Mouse (Mus musculus): ENCODE data around the gene Atp13a3. TPM values are rescaled to one million over a fixed set of nuclear protein-coding genes. Genes with fewer than 3 reads are reported as not detected.

Atp13a3 gene
- polyA plus RNA-seq, 1 experiment: 30.5 TPM

GRCm38 (mm10) chr16:30435393-30435792, 29.6 kb upstream of the Atp13a3 start:
- no peak overlapping the region for H3ac ChIP-seq (ENCODE audit: control insufficient read depth, insufficient read length, low read depth)
- TF ChIP-seq CTCF (IDR thresholded peaks at IDR 0.05; ENCODE audit: control insufficient read depth, insufficient read depth, insufficient read length) (no peak), MYOG (IDR thresholded peaks at IDR 0.05; ENCODE audit: control insufficient read depth, extremely low read depth, insufficient read length) (no peak), MAX (IDR thresholded peaks at IDR 0.05) (no peak), CEBPB (IDR thresholded peaks at IDR 0.05; ENCODE audit: low read depth) (no peak), MYOD1 (IDR thresholded peaks at IDR 0.05; ENCODE audit: control insufficient read depth, insufficient read length, low read depth) (no peak), FOSL1 (IDR thresholded peaks at IDR 0.05; ENCODE audit: insufficient read depth, low read length, poor library complexity, severe bottlenecking) (no peak), USF1 (IDR thresholded peaks at IDR 0.05; ENCODE audit: low read depth) (no peak)
- no peaks in the 10 kb centered on the region for H3K27me3 ChIP-seq (ENCODE audit: control insufficient read depth, insufficient read depth, insufficient read length)
- H3K4me3 ChIP-seq (ENCODE audit: insufficient read depth, poor library complexity, severe bottlenecking): no peak overlapping the region
- no peaks in the 10 kb centered on the region for H3K79me3 ChIP-seq (ENCODE audit: low read depth)
- no peaks in the 10 kb centered on the region for H3K79me2 ChIP-seq (ENCODE audit: control insufficient read depth, insufficient read depth)
- H3K36me3 ChIP-seq (ENCODE audit: control insufficient read depth, insufficient read depth): no peaks in the 10 kb centered on the region

- TF ChIP-seq CEBPB (IDR thresholded peaks at IDR 0.05; ENCODE audit: low read depth) (no peak), USF1 (IDR thresholded peaks at IDR 0.05; ENCODE audit: low read depth) (no peak), MYOG (IDR thresholded peaks at IDR 0.05; ENCODE audit: control insufficient read depth, extremely low read depth, insufficient read length) (no peak), FOSL1 (IDR thresholded peaks at IDR 0.05; ENCODE audit: insufficient read depth, low read length, poor library complexity, severe bottlenecking) (no peak), MYOD1 (IDR thresholded peaks at IDR 0.05; ENCODE audit: control insufficient read depth, insufficient read length, low read depth) (no peak)
- H3K4me3 ChIP-seq (ENCODE audit: insufficient read depth, poor library complexity, severe bottlenecking): no peak overlapping the region
- no peak overlapping the region for H3ac ChIP-seq (ENCODE audit: control insufficient read depth, insufficient read length, low read depth)
- no peaks in the 10 kb centered on the region for H3K79me2 ChIP-seq (ENCODE audit: control insufficient read depth, insufficient read depth)
- H3K27me3 ChIP-seq (ENCODE audit: control insufficient read depth, insufficient read depth, insufficient read length): no peaks in the 10 kb centered on the region
- no peaks in the 10 kb centered on the region for H3K36me3 ChIP-seq (ENCODE audit: control insufficient read depth, insufficient read depth)
- H3K79me3 ChIP-seq (ENCODE audit: low read depth): no peaks in the 10 kb centered on the region
These were observed 27.4 kb upstream of the Atp13a3 start for GRCm38 (mm10) chr16:30433148-30433547.

DNA sequence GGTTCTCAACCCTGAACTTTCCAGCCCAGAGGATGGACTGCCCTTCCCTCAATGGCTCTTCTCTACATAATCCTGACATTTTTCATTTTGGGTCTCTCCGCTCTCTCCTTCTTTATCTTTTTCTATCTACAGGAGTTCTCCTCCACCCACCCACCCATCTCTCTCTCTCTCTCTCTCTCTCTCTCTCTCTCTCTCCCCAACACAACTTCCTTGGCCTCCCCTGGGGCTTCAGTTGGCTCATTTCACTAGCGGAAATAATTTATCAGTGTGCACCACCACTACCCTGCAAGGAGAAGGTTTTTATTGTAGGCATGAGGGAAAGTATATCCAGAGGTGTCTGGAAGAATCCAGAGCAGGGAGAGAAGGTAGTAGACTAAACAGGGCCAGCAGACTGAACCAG, 26.3 kb upstream of the Atp13a3 start:
- TF ChIP-seq USF1 (IDR thresholded peaks at IDR 0.05; ENCODE audit: low read depth) (no peak), MYOD1 (IDR thresholded peaks at IDR 0.05; ENCODE audit: control insufficient read depth, insufficient read length, low read depth) (no peak)
- no peak overlapping the region for H3ac ChIP-seq (ENCODE audit: control insufficient read depth, insufficient read length, low read depth)
- H3K79me2 ChIP-seq (ENCODE audit: control insufficient read depth, insufficient read depth): no peaks in the 10 kb centered on the region
- no peaks in the 10 kb centered on the region for H3K27me3 ChIP-seq (ENCODE audit: control insufficient read depth, insufficient read depth, insufficient read length)
- H3K79me3 ChIP-seq (ENCODE audit: low read depth): no peaks in the 10 kb centered on the region
- H3K4me3 ChIP-seq (ENCODE audit: insufficient read depth, poor library complexity, severe bottlenecking): no peak overlapping the region
- H3K36me3 ChIP-seq (ENCODE audit: control insufficient read depth, insufficient read depth): no peaks in the 10 kb centered on the region

DNA sequence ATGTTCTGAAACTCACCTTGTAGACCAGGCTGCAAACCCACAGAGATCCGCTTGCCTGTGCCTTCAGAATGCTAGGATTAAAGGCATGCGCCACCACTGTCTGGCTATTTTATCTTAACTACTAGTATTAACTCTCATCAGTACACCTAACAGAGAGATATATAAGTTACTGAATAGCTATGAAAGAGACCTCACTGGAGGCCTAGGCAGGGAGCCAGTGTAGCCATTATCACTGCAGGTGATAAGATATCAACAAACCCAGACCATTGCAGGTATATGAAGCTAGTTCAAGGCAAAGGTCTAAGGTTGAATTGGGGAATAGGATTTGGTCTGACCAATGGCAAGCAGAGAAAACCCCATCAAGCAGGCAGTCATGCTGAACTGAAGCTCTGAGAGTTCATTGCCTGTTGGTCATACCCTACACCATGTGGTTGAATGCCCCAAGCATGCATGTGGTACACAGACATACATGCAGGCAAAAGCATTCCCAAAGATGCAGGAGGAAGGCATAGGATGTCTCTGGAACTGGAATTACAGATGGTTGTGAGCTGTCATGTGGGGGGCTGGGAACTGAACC, 24.8 kb upstream of the Atp13a3 start:
- H3K79me3 ChIP-seq (ENCODE audit: low read depth): no peaks in the 10 kb centered on the region
- H3K36me3 ChIP-seq (ENCODE audit: control insufficient read depth, insufficient read depth): no peaks in the 10 kb centered on the region
- H3ac ChIP-seq (ENCODE audit: control insufficient read depth, insufficient read length, low read depth): no peak overlapping the region
- H3K27me3 ChIP-seq (ENCODE audit: control insufficient read depth, insufficient read depth, insufficient read length): no peaks in the 10 kb centered on the region
- H3K79me2 ChIP-seq (ENCODE audit: control insufficient read depth, insufficient read depth): no peaks in the 10 kb centered on the region
- TF ChIP-seq MYOG (IDR thresholded peaks at IDR 0.05; ENCODE audit: control insufficient read depth, extremely low read depth, insufficient read length) (no peak), CTCF (IDR thresholded peaks at IDR 0.05; ENCODE audit: control insufficient read depth, insufficient read depth, insufficient read length) (no peak), MYOD1 (IDR thresholded peaks at IDR 0.05; ENCODE audit: control insufficient read depth, insufficient read length, low read depth) (no peak), FOSL1 (IDR thresholded peaks at IDR 0.05; ENCODE audit: insufficient read depth, low read length, poor library complexity, severe bottlenecking) (no peak), MAX (IDR thresholded peaks at IDR 0.05) (no peak), USF1 (IDR thresholded peaks at IDR 0.05; ENCODE audit: low read depth) (no peak), CEBPB (IDR thresholded peaks at IDR 0.05; ENCODE audit: low read depth) (no peak)
- H3K4me3 ChIP-seq (ENCODE audit: insufficient read depth, poor library complexity, severe bottlenecking): no peak overlapping the region

DNA sequence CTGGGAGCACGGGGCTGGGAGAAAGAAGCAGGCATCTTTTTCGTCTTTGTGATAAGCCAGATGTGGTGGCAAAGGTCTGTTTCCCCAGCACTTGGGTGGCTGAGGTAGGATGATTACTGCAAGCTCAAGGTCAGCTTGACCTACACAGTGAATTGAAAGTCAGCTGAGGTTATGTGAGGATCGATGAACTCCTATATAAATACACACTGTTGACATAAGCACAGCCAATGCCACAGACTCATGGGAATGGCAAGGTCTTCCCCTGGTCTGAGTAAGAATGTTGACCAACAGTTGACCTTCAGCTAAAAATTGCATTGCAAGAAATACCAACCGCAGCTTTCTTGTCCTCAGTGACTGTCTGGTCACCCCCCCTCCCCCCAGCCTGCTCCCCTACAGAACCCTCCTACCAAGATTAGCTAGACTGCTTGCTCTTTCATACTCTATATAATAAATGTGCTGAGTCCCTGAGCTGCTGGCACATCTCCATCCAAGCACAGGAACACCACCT, 23.0 kb upstream of the Atp13a3 start:
- no peaks in the 10 kb centered on the region for H3K79me2 ChIP-seq (ENCODE audit: control insufficient read depth, insufficient read depth)
- H3ac ChIP-seq (ENCODE audit: control insufficient read depth, insufficient read length, low read depth): no peak overlapping the region
- H3K4me3 ChIP-seq (ENCODE audit: insufficient read depth, poor library complexity, severe bottlenecking): no peak overlapping the region
- H3K36me3 ChIP-seq (ENCODE audit: control insufficient read depth, insufficient read depth): no peaks in the 10 kb centered on the region
- TF ChIP-seq CEBPB (IDR thresholded peaks at IDR 0.05; ENCODE audit: low read depth) (no peak), MYOD1 (IDR thresholded peaks at IDR 0.05; ENCODE audit: control insufficient read depth, insufficient read length, low read depth) (no peak), CTCF (IDR thresholded peaks at IDR 0.05; ENCODE audit: control insufficient read depth, insufficient read depth, insufficient read length) (no peak), USF1 (IDR thresholded peaks at IDR 0.05; ENCODE audit: low read depth) (no peak), MAX (IDR thresholded peaks at IDR 0.05) (no peak), MYOG (IDR thresholded peaks at IDR 0.05; ENCODE audit: control insufficient read depth, extremely low read depth, insufficient read length) (no peak), FOSL1 (IDR thresholded peaks at IDR 0.05; ENCODE audit: insufficient read depth, low read length, poor library complexity, severe bottlenecking) (no peak)
- H3K79me3 ChIP-seq (ENCODE audit: low read depth): no peaks in the 10 kb centered on the region
- H3K27me3 ChIP-seq (ENCODE audit: control insufficient read depth, insufficient read depth, insufficient read length): no peaks in the 10 kb centered on the region

DNA sequence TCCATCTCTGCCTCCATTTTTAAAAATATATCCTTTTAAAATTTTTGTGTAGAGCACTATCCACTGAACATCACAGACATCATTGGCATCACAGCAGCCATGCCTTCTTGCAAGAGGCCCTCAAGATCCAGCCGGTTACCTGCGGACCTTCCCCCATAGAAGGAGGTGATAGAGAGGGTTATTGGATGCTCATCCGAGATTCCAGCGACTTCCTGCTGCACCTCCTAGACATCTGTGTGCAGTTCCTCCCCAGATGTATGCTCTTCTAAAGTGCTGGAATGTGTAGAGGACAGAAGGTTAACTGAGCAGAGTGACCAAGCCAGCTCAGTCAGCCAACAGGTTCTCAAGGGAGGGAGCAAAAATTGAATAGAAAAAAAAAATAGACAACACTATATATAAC, 21.7 kb upstream of the Atp13a3 start:
- no peaks in the 10 kb centered on the region for H3K36me3 ChIP-seq (ENCODE audit: control insufficient read depth, insufficient read depth)
- H3K4me3 ChIP-seq (ENCODE audit: insufficient read depth, poor library complexity, severe bottlenecking): no peak overlapping the region
- TF ChIP-seq CEBPB (IDR thresholded peaks at IDR 0.05; ENCODE audit: low read depth) (no peak), USF1 (IDR thresholded peaks at IDR 0.05; ENCODE audit: low read depth) (no peak), MYOG (IDR thresholded peaks at IDR 0.05; ENCODE audit: control insufficient read depth, extremely low read depth, insufficient read length) (no peak), CTCF (IDR thresholded peaks at IDR 0.05; ENCODE audit: control insufficient read depth, insufficient read depth, insufficient read length) (no peak), MAX (IDR thresholded peaks at IDR 0.05) (no peak)
- H3K79me2 ChIP-seq (ENCODE audit: control insufficient read depth, insufficient read depth): no peaks in the 10 kb centered on the region
- no peaks in the 10 kb centered on the region for H3K79me3 ChIP-seq (ENCODE audit: low read depth)
- no peak overlapping the region for H3ac ChIP-seq (ENCODE audit: control insufficient read depth, insufficient read length, low read depth)
- no peaks in the 10 kb centered on the region for H3K27me3 ChIP-seq (ENCODE audit: control insufficient read depth, insufficient read depth, insufficient read length)
